Mouse (Mus musculus) ES-E14 (cell line): ENCODE measurements at regions not wholly inside any gene's neighbourhood (a gene's known extent, or its start where the extent isn't known, plus 50 kb on each side); places are given as distances from the start of the nearest gene placed in this dataset.
A peak's percentile ranks its signal among the peaks of the same experiment; 100 is the strongest.

Source experiments
- DNase-seq: peaks from one replicate; pipeline ENCODE4 v3.0.0-alpha.2; 2013; ENCODE audit warnings: low read depth, low spot score
- H3K27ac ChIP-seq: 2 replicates; pipeline ENCODE4 v1.5.1; 2012; ENCODE audit warnings: low read depth, mild to moderate bottlenecking, low read length, moderate library complexity, mixed read lengths; ENCODE audit not compliant: poor library complexity, insufficient read depth, severe bottlenecking
- H3K36me3 ChIP-seq: 2 replicates; pipeline ENCODE4 v1.6.1; 2012; ENCODE audit warnings: mild to moderate bottlenecking, low read length, moderate library complexity, mixed read lengths; ENCODE audit not compliant: control insufficient read depth, poor library complexity, insufficient read depth, severe bottlenecking
- H3K4me1 ChIP-seq, 2 experiments: fragments of 150-350 bp in 1 of 2; sonication (generic) in 1 of 2; 2 replicates each; pipeline ENCODE4 v1.6.1; 2012; ENCODE audit warnings: low read length in 2 of 2, mild to moderate bottlenecking in 1 of 2, mixed read lengths in 1 of 2; ENCODE audit not compliant: control insufficient read depth in 2 of 2, insufficient read depth in 2 of 2, poor library complexity in 1 of 2
- H3K4me3 ChIP-seq, 2 experiments: fragments of 150-350 bp in 1 of 2; sonication (generic) in 1 of 2; 2 replicates each; pipeline ENCODE4 v1.5.1; 2012; ENCODE audit warnings: low read length in 2 of 2, low read depth in 1 of 2, mild to moderate bottlenecking in 1 of 2, mixed read lengths in 1 of 2; ENCODE audit not compliant: insufficient read depth in 1 of 2, poor library complexity in 1 of 2, severe bottlenecking in 1 of 2
- H3K9ac ChIP-seq: 2 replicates; pipeline ENCODE4 v1.6.1; 2012; ENCODE audit warnings: low read depth, mild to moderate bottlenecking, low read length, mixed read lengths; ENCODE audit not compliant: poor library complexity, insufficient read depth, severe bottlenecking
- H3K9me3 ChIP-seq: fragments of 150-350 bp; sonication (generic); 2 replicates; pipeline ENCODE4 v1.6.1; 2012; ENCODE audit warnings: low read depth, mild to moderate bottlenecking, low read length; ENCODE audit not compliant: control insufficient read depth, insufficient read depth
- CHD2 ChIP-seq: IDR thresholded peaks from 2 replicates; pipeline ENCODE4 v1.6.1; 2014; ENCODE audit warnings: mild to moderate bottlenecking, low read depth, low read length, inconsistent platforms
- HCFC1 ChIP-seq: IDR thresholded peaks from 2 replicates; pipeline ENCODE4 v1.6.1; 2012; ENCODE audit warnings: low read length, inconsistent platforms, borderline replicate concordance; ENCODE audit not compliant: insufficient read depth
- MAFK ChIP-seq: IDR thresholded peaks from 2 replicates; pipeline ENCODE4 v1.6.1; 2014; ENCODE audit warnings: mild to moderate bottlenecking, low read depth, low read length, inconsistent platforms; ENCODE audit not compliant: insufficient read depth
- ZC3H11A ChIP-seq: IDR thresholded peaks from 2 replicates; pipeline ENCODE4 v1.6.1; 2012; ENCODE audit warnings: low read depth, mild to moderate bottlenecking, inconsistent platforms, low read length, borderline replicate concordance
- ZNF384 ChIP-seq: IDR thresholded peaks from 2 replicates; pipeline ENCODE4 v1.6.1; 2012; ENCODE audit warnings: low read depth, low read length, inconsistent platforms
- in situ Hi-C, 2 experiments: fragments of 600-800 bp; cut with MboI; formaldehyde crosslinking; loops; one replicate each; pipeline ENCODE4 v1.15.1; 2025; ENCODE audit warnings: low sequenced_read_pairs in 2 of 2, inconsistent platforms in 1 of 2; ENCODE audit not compliant: unreplicated experiment in 2 of 2

DNA sequence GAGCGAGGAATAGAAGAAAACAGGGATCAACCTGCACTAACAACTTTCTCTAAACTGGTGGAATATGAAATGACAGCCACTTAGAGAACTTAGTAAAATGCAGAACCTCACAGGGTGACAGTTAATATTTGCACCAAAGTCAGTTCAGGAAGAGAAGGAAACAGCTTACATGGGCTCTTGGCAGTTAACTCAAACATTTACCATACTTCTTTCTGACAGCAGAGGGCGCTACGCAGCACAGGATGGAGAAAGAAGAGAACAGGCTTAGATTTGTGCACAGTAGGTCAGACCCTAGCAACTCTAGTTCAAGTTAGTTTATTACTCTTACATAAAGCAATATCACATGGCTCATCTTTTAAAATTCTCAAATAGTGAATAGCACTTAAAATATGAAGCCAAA lies 261.3 kb downstream of the Gm45692 start:
- TF ChIP-seq ZC3H11A (peak; percentile 80; the same call in 1 of the 2 replicates), HCFC1 (no peak)
- H3K9ac ChIP-seq, result no peak overlapping the region
- in situ Hi-C loops, result no loop called here
- no peaks in the 10 kb centered on the region for H3K9me3 ChIP-seq
- peak; percentile 53 for DNase-seq
- H3K4me3 ChIP-seq, result no peak overlapping the region
- H3K36me3 ChIP-seq, result no peaks in the 10 kb centered on the region
- no peaks in the 10 kb centered on the region for H3K4me1 ChIP-seq
- H3K27ac ChIP-seq, result no peak overlapping the region

DNA sequence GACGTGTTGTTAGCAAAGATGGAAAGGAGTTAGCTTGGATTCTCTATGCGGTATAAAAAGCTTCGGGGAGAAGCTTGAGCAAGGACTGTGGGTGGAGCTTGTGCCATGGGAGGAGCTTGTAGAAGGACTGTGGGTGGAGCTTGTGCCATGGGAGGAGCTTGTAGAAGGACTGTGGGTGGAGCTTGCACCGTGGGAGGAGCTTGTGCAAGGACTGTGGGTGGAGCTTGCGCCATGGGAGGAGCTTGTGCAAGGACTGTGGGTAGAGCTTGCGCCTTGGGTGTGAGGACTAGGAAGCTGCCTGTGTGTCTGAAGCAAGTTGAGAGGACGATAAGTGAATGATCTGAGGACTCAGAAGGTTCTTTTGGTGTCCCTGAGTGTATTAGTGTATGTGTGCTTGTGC lies 263.1 kb downstream of the Gm45692 start:
- Histone ChIP-seq H3K36me3 (no peaks in the 10 kb centered on the region), H3K9ac (no peak overlapping the region), H3K27ac (no peak overlapping the region), H3K9me3 (no peaks in the 10 kb centered on the region), H3K4me1 (no peaks in the 10 kb centered on the region), H3K4me3 (no peak overlapping the region)
- in situ Hi-C loops, result no loop called here
- TF ChIP-seq CHD2, result no peak
- no peak for TF ChIP-seq ZNF384
- TF ChIP-seq ZC3H11A, result no peak
- TF ChIP-seq HCFC1, result no peak
- no peak for TF ChIP-seq MAFK
- DNase-seq, result no peak

DNA sequence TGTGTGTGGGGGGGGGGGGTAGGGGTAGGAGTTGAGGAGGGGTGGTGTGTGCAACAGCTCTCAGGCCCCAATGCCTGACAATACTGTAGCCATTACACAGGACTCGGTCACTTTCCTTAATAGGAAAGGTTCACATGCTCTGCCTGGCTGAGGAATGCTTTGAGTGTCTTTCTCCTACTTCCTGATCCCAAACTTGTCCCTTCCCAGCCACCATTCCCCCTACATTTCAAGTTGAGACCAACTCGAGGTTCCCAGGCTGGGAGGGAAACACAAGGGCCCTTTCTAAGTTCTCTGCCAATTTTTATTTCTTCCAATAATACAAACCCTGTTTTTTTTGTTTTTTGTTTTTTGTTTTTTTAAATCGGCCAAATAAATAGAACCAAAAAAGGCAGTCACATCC lies 264.6 kb downstream of the Gm45692 start:
- TF ChIP-seq ZC3H11A (no peak), HCFC1 (no peak), CHD2 (no peak), MAFK (no peak), ZNF384 (no peak)
- Histone ChIP-seq H3K9ac (no peak overlapping the region), H3K9me3 (no peaks in the 10 kb centered on the region), H3K27ac (no peak overlapping the region), H3K36me3 (no peaks in the 10 kb centered on the region), H3K4me1 (no peaks in the 10 kb centered on the region), H3K4me3 (no peak overlapping the region)
- in situ Hi-C loops, result no loop called here
- DNase-seq, result no peak

DNA sequence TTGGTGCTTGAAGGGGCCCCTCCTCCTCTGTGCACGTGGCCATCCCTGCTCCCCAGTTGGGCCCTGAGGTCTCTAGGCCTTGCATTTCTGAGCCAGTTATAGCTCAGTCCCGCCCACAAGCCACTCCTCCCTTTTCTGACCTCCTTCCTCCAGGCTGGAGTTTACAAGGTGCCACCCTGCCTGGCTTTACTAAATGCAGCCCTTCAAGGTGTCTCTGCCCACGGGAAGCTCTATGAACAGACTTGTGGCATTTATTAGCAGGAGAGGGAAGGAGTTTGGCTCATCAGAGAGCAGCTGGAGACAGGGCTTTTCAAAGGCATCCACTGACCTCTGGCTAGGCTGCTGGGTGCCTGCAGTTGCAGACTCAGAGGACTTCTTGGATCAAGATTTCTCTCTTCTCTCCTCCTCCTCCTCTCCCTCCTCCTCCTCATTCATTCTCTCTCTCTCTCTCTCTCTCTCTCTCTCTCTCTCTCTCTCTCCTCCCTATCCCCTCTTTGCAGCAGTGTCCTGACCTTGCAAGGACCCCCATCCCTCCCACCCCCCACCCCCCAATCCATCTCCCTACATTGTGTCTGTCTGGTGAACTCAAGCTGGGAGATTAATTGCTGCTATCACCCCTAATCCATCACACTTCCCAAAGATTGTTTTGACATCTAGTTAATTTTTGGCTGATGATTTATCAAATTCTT lies 265.1 kb downstream of the Gm45692 start:
- no peak overlapping the region for H3K27ac ChIP-seq

DNA sequence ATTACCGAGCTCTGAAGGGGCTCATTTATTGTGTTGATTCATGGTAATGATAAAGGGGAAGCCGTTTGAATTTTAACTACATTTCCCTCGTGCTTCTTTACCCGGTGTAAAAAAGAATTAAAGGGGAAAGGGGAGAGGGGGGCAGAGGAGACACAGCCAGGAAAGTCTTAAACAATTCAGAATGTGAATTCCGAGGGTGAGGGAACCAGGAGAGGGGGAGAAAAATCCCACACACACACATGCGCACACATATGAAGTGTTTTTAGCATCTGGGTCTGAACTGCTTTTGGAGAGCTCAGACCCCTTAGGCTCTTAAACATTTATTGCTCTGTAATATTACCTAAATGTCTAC lies 265.6 kb downstream of the Gm45692 start:
- TF ChIP-seq ZC3H11A (no peak), ZNF384 (no peak), CHD2 (no peak), MAFK (no peak), HCFC1 (no peak)
- H3K27ac ChIP-seq, result no peak overlapping the region
- no peaks in the 10 kb centered on the region for H3K36me3 ChIP-seq
- DNase-seq, result no peak
- H3K9me3 ChIP-seq, result no peaks in the 10 kb centered on the region
- H3K4me3 ChIP-seq, result no peak overlapping the region
- H3K9ac ChIP-seq, result no peak overlapping the region
- in situ Hi-C loops, result no loop called here
- no peaks in the 10 kb centered on the region for H3K4me1 ChIP-seq

More for the DNA sequence above, 265.1 kb downstream of the Gm45692 start:
- Histone ChIP-seq H3K9me3 (no peaks in the 10 kb centered on the region), H3K4me1 (no peaks in the 10 kb centered on the region), H3K4me3 (no peak overlapping the region), H3K36me3 (no peaks in the 10 kb centered on the region), H3K9ac (no peak overlapping the region)
- no peak for DNase-seq
- in situ Hi-C loops, result no loop called here
- TF ChIP-seq ZC3H11A, result no peak
- no peak for TF ChIP-seq HCFC1
- no peak for TF ChIP-seq MAFK
- TF ChIP-seq ZNF384, result no peak
- TF ChIP-seq CHD2, result no peak
